Mouse (Mus musculus) activated CD4-positive, CD25-positive, alpha-beta regulatory T cell, adult 4 months (primary cell): ENCODE data around the gene Cd55. TPM values are rescaled to one million over a fixed set of nuclear protein-coding genes. Genes with fewer than 3 reads are reported as not detected.
"Not testable (repeated sequence)": the region's sequence is repeated elsewhere in the genome, so short reads cannot be mapped to it uniquely, and the experiment has no call there.

ENCODE experiments used
- ATAC-seq: one replicate; pipeline ENCODE4 v1.8.0; 2017
- polyA plus RNA-seq, 2 experiments: library from polyadenylated mRNA; unstranded; fragments of 100-300 nt; shearing (Covaris generic); gene quantifications; one replicate each; pipeline ENCODE4 v1.2.1; 2017

Gene Cd55
- 10 to 100 TPM; 29.3 to 35.0 TPM for polyA plus RNA-seq

GRCm38 (mm10) chr1:130462084-130462861 is at the start of gene Cd55:
Gene Cd55, minus strand, starts transcription at chr1:130462744.
- peak; percentile 88 for ATAC-seq

- no peak for ATAC-seq
These were observed 49.4 kb upstream of the Cd55 start for GRCm38 (mm10) chr1:130511823-130512370.

GRCm38 (mm10) chr1:130508957-130509350 is 46.4 kb upstream of the Cd55 start:
- no peak for ATAC-seq

- ATAC-seq = peak; percentile 94
These were observed 45.7 kb upstream of the Cd55 start for GRCm38 (mm10) chr1:130508030-130508956.

- no peak for ATAC-seq
These were observed 44.9 kb upstream of the Cd55 start for GRCm38 (mm10) chr1:130507408-130507807.

GRCm38 (mm10) chr1:130499962-130500361 is 37.4 kb upstream of the Cd55 start:
- ATAC-seq = no peak

- ATAC-seq = no peak
These were observed 35.8 kb upstream of the Cd55 start for GRCm38 (mm10) chr1:130498331-130498730.

- ATAC-seq = no peak
These were observed 24.4 kb upstream of the Cd55 start for GRCm38 (mm10) chr1:130486816-130487545.

- ATAC-seq = no peak
These were observed 23.5 kb upstream of the Cd55 start for GRCm38 (mm10) chr1:130485828-130486620.

GRCm38 (mm10) chr1:130485376-130485775 is 22.8 kb upstream of the Cd55 start:
- ATAC-seq = no peak

GRCm38 (mm10) chr1:130474936-130475335 is 12.4 kb upstream of the Cd55 start:
- ATAC-seq = peak; percentile 100

- ATAC-seq = peak; percentile 13
These were observed 11.7 kb upstream of the Cd55 start for GRCm38 (mm10) chr1:130474226-130474625.

- ATAC-seq = no peak
These were observed 7.5 kb upstream of the Cd55 start for GRCm38 (mm10) chr1:130470074-130470473.

- ATAC-seq = no peak
These were observed 4.9 kb upstream of the Cd55 start for GRCm38 (mm10) chr1:130467453-130467852.

- no peak for ATAC-seq
These were observed 1.6 kb upstream of the Cd55 start for GRCm38 (mm10) chr1:130464173-130464572.

GRCm38 (mm10) chr1:130462867-130463266 is 323 bp upstream of the Cd55 start:
- ATAC-seq = no peak

GRCm38 (mm10) chr1:130455111-130455510 is 7.4 kb downstream of the Cd55 start:
- no peak for ATAC-seq

GRCm38 (mm10) chr1:130442930-130443329 is 19.6 kb downstream of the Cd55 start:
- not testable (repeated sequence) for ATAC-seq

- ATAC-seq = no peak
These were observed 31.6 kb downstream of the Cd55 start for GRCm38 (mm10) chr1:130430920-130431319.

- ATAC-seq = not testable (repeated sequence)
These were observed 33.9 kb downstream of the Cd55 start for GRCm38 (mm10) chr1:130428667-130429066.

GRCm38 (mm10) chr1:130427175-130427853 is 35.2 kb downstream of the Cd55 start:
- not testable (repeated sequence) for ATAC-seq
